Mouse (Mus musculus) midbrain, embryonic 14.5 days (tissue): ENCODE measurements around the gene Vamp5. TPM values are rescaled to one million over a fixed set of nuclear protein-coding genes. Genes with fewer than 3 reads are reported as not detected.
A peak's percentile ranks its signal among the peaks of the same experiment; 100 is the strongest.

Experiments
- ATAC-seq: fragments of 200-750 bp; cut with Nextera tagmentation; 2 replicates; pipeline ENCODE4 v1.8.0; 2017; ENCODE audit warnings: moderate number of reproducible peaks, moderate library complexity; ENCODE audit not compliant: low FRiP score, low TSS enrichment
- DNase-seq: peaks from one replicate; pipeline ENCODE4 v3.0.0-alpha.2; 2015
- H3K27ac ChIP-seq: fragments of 300-500 bp; sonication (generic); replicated peaks from 2 replicates; pipeline ENCODE4 v1.5.1; 2014; ENCODE audit warnings: mild to moderate bottlenecking, low read depth, low read length, moderate library complexity
- H3K27me3 ChIP-seq: fragments of 300-500 bp; sonication (generic); 2 replicates; pipeline ENCODE4 v1.6.1; 2014; ENCODE audit warnings: low read length, control low read depth, mixed read lengths; ENCODE audit not compliant: control insufficient read depth, insufficient read depth
- H3K36me3 ChIP-seq: fragments of 300-500 bp; sonication (generic); 2 replicates; pipeline ENCODE4 v1.6.1; 2014; ENCODE audit warnings: low read length, control low read depth; ENCODE audit not compliant: control insufficient read depth, insufficient read depth
- H3K4me1 ChIP-seq: fragments of 300-500 bp; sonication (generic); 2 replicates; pipeline ENCODE4 v1.6.1; 2014; ENCODE audit warnings: mild to moderate bottlenecking, antibody characterized with exemption, low read length, control low read depth; ENCODE audit not compliant: control insufficient read depth, insufficient read depth
- H3K4me2 ChIP-seq: fragments of 300-500 bp; sonication (generic); 2 replicates; pipeline ENCODE4 v1.6.1; 2014; ENCODE audit warnings: mild to moderate bottlenecking, low read length, moderate library complexity
- H3K4me3 ChIP-seq: fragments of 300-500 bp; sonication (generic); replicated peaks from 2 replicates; pipeline ENCODE4 v1.5.1; 2014; ENCODE audit warnings: low read depth, low read length
- H3K9ac ChIP-seq: fragments of 300-500 bp; sonication (generic); replicated peaks from 2 replicates; pipeline ENCODE4 v1.6.1; 2014; ENCODE audit warnings: mild to moderate bottlenecking, low read length, moderate library complexity
- H3K9me3 ChIP-seq: fragments of 300-500 bp; sonication (generic); 2 replicates; pipeline ENCODE4 v1.6.1; 2016; ENCODE audit warnings: low read length, control low read depth, mixed read lengths; ENCODE audit not compliant: control insufficient read depth
- WGBS: fragments of 180-500 bp; shearing (Covaris S2); extraction: QIAGEN DNeasy Blood & Tissue Kit; methylation state at CpG from one replicate; pipeline ENCODE4 v1.1.7; 2014; 5-methylcytosine and 5-hydroxymethylcytosine counted together
- polyA plus RNA-seq: library from polyadenylated mRNA; unstranded; fragments of >200 nt; fragmentation: Nextera tagmentation; extraction: Ambion mirVana; gene quantifications from 2 replicates; pipeline ENCODE4 v1.2.1, GENCODE M21; 2014

Vamp5 gene
- polyA plus RNA-seq, 1 experiment from 2014 or later, result 15.2 TPM

DNA sequence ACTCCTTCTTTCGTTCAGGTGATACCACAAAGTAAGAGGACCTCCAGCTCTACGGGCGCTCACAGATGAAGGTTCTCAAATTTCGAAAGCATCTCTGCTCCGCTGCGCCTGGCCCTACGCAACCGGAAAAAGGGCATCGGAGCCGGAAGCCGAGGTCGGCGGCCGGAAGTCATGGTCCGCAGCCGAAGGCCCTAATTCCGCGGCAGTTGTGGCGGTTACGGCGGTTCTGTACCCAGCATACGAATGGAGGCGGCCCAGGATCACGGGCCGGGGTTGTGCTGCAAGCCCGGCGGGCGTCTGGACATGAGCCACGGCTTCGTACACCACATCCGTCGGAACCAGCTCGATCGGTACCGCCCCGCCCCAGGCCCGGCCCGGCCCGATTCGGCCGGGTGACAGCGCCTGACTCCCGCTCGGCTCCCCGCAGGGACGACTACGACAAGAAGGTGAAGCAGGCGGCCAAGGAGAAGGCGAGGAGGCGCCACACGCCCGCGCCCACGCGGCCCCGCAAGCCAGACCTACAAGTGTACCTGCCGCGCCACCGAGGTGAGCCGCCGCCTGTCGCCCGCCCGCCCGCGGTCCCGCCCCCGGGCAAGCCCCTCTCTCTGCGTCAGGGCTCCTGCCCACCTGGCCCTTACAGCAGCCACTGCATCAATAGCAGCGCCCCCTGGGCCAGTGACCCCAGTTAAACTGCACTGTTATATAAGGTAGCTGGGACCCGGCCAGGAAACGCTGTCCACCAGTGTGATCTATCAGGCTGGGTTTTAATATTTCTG lies 32.9 kb downstream of the Vamp5 start, which contains the start of gene 0610030E20Rik:
0610030E20Rik (plus strand) TSS at position 152 of the 776 bp plus-strand sequence.
- Histone ChIP-seq H3K27ac (peak within 1 kb of the TSS; percentile 86), H3K4me3 (peak within 1 kb of the TSS; percentile 86), H3K4me2 (peak within 1 kb of the TSS; percentile 71), H3K9me3 (no peaks in the 10 kb centered on the region), H3K36me3 (peaks cover 30% of the 10 kb centered on the region), H3K27me3 (no peaks in the 10 kb centered on the region), H3K4me1 (peaks cover 35% of the 10 kb centered on the region), H3K9ac (peak within 1 kb of the TSS; percentile 87)
- under 1% methylated on average over 72 of the region's 72 CpGs for WGBS
- peak; percentile 57; the same call in 1 of the 2 replicates for ATAC-seq
- DNase-seq, result peak; percentile 88

DNA sequence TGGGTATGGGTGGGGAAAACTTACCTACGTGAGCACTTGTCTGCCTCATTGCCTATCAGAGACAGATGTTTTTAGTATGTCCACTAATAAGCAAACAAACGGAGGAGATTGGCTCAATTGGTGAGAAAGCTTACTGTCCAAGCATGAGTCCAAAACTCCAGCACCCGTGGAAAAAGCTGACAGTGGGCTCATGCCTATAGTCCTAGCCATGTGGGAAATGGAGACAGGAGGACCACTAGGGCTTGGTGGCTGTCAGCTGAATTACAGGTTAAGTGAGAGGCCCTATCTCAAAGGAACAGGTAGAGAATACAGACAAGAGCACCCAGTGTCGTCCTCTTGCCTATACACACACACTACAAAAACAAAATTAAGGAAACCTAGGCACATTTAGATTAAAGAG lies 34.0 kb downstream of the Vamp5 start:
- no peak overlapping the region for H3K9ac ChIP-seq
- 85% methylated on average over 4 of the region's 4 CpGs for WGBS
- DNase-seq, result no peak
- H3K27me3 ChIP-seq, result no peaks in the 10 kb centered on the region
- H3K4me3 ChIP-seq, result no peak overlapping the region
- no peak for ATAC-seq
- H3K36me3 ChIP-seq, result peaks cover 34% of the 10 kb centered on the region
- no peak overlapping the region for H3K27ac ChIP-seq
- no peaks in the 10 kb centered on the region for H3K9me3 ChIP-seq
- peaks cover 35% of the 10 kb centered on the region for H3K4me1 ChIP-seq
- peak overlapping the region; percentile 71; the same call in 1 of the 2 replicates for H3K4me2 ChIP-seq

DNA sequence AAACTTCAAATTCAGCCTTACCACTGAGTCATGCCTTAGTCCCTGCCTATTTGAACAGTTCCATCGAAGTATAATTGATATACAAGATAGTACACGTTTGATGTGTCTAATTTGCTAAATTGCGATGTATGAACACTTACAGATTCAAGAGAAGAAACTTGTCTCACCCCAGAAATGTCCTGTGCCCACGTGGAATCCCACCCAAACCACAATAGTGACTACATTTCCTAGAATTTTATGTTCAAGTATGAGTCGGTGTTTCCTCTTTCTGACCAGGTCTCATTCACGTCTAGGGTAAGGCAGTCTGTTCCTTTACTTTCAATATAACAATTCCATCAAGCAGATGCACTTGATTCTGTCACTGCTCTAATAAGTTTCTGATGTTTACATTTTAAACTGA lies 34.6 kb downstream of the Vamp5 start:
- Histone ChIP-seq H3K36me3 (peaks cover 28% of the 10 kb centered on the region), H3K27me3 (no peaks in the 10 kb centered on the region), H3K27ac (no peak overlapping the region), H3K9me3 (no peaks in the 10 kb centered on the region), H3K9ac (no peak overlapping the region; the same call in 1 of the 2 replicates), H3K4me3 (peak overlapping the region; percentile 95), H3K4me1 (peaks cover 35% of the 10 kb centered on the region), H3K4me2 (peak overlapping the region; percentile 83)
- WGBS, result 55% methylated on average over 6 of the region's 6 CpGs
- ATAC-seq, result no peak
- no peak for DNase-seq

DNA sequence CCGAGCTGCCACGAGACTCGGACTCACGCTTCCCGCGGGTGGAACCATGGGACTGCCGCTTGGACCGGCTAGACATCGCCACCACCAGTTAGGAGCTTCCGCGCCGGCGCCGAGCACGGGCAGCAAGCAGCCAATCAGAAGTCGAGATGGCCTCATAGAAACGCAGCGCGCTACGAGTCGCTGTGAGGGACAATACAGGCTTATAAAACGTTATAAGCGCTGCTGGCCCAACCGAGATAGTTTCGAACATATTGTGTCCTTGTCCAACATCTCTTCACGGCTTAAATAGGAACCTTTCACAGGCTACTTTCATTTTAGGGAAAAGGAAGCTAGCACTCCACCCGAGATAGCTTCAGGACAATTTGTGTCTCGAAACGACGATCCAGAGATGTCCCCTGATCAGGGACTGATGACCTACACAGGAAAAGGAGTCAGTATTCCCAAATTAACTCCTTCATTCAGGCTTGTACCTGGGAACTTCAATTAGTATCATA lies 35.1 kb downstream of the Vamp5 start, which contains the start of gene Usp39:
Usp39 (minus strand) TSS at position 111 of the 494 bp plus-strand sequence.
- Histone ChIP-seq H3K27me3 (no peaks in the 10 kb centered on the region), H3K9me3 (no peaks in the 10 kb centered on the region), H3K27ac (peak within 1 kb of the TSS; percentile 71), H3K36me3 (peaks cover 24% of the 10 kb centered on the region), H3K9ac (peak within 1 kb of the TSS; percentile 80), H3K4me1 (peaks cover 35% of the 10 kb centered on the region), H3K4me2 (peak within 1 kb of the TSS; percentile 83), H3K4me3 (peak within 1 kb of the TSS; percentile 95)
- DNase-seq (peak; percentile 98), ATAC-seq (peak; percentile 86)
- WGBS, result under 1% methylated on average over 30 of the region's 30 CpGs

DNA sequence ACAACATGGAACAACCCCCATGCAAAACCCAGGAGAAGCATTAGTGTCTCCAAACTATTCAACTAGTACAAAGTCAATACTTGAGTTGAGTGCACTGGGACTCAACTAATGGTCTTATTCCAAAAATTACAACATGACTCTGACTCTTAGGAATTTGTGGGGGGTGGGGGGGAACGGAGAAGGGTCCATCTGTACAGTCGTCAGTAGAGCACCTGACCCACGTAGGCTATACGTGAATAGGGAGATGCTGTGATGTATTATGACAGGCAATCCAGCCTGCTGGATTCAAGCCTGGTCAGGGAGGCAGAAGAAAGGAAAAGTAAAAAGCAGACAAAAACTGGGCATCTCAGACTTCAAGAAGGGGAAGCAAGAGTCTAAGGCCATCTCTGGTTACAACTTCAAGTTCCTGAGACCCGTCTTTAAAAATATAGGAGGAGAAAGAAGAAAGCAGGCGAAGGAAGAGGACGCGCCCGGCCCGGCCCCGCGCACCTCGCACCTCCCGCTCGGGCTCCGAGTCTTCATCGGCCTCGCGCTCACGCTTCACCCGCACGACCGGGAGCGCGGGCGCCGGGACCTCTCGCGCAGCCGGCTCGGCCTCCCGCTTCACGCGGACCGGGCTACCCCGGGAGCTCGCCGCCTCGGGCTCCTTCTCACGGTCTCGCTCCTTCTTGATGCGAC lies 35.7 kb downstream of the Vamp5 start:
- Histone ChIP-seq H3K27me3 (no peaks in the 10 kb centered on the region), H3K4me2 (peak overlapping the region; percentile 83), H3K9ac (peak overlapping the region; percentile 80), H3K36me3 (peaks cover 23% of the 10 kb centered on the region), H3K27ac (peak overlapping the region; percentile 71), H3K4me3 (peak overlapping the region; percentile 95), H3K9me3 (no peaks in the 10 kb centered on the region), H3K4me1 (peaks cover 35% of the 10 kb centered on the region)
- WGBS, result under 1% methylated on average over 42 of the region's 42 CpGs
- DNase-seq (no peak), ATAC-seq (peak; percentile 63)

DNA sequence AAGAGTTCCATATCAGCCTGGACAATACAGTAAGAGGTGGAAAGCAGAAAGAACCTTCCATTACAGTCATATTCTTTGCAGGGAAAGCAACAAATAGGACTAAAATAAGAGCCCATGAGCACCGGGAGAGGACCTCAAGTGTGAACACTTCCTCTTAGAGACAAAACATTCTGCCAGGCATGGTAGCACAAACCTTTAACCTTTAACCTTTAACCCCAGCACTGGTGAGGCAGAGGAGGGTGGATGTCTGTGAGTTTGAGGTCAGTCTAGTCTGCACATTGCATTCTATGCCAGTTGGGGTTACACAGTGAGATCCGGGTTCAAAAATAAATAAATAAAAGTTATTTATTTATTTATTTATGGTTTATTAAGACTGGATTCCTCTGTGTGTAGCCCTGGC lies 39.8 kb downstream of the Vamp5 start:
- no peak overlapping the region for H3K9ac ChIP-seq
- WGBS, result 61% methylated on average over 2 of the region's 2 CpGs

DNA sequence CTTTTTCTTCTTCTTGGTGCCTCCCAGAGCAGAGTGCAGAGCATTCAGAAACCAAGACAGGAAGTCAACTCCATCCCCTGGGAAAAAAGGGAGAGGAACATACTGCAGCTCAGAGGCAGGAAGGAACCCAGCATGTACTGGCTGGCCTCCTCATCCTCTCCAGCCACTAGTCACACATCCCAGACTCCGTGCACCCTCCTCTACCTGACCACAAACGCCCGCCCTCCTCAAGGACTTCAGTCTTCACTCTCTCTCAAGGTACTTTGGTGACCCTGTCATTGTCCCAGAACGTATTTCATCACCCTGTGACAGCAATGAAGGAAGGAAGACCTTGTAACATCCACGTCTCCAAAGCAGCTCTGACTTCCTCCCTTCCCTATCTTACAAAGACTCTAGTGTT lies 47.2 kb downstream of the Vamp5 start:
- Histone ChIP-seq H3K4me2 (no peak overlapping the region), H3K9me3 (no peaks in the 10 kb centered on the region), H3K27ac (no peak overlapping the region), H3K4me3 (no peak overlapping the region), H3K9ac (no peak overlapping the region), H3K27me3 (no peaks in the 10 kb centered on the region), H3K4me1 (no peaks in the 10 kb centered on the region), H3K36me3 (peaks cover 81% of the 10 kb centered on the region)
- DNase-seq, result no peak
- no peak for ATAC-seq
- WGBS, result 95% methylated on average over 5 of the region's 5 CpGs

More for the DNA sequence above, 39.8 kb downstream of the Vamp5 start:
- Histone ChIP-seq H3K4me3 (no peak overlapping the region), H3K4me2 (no peak overlapping the region), H3K27me3 (no peaks in the 10 kb centered on the region), H3K4me1 (peaks cover 14% of the 10 kb centered on the region), H3K36me3 (peaks cover 50% of the 10 kb centered on the region), H3K9me3 (no peaks in the 10 kb centered on the region), H3K27ac (no peak overlapping the region)
- DNase-seq (no peak), ATAC-seq (no peak)

DNA sequence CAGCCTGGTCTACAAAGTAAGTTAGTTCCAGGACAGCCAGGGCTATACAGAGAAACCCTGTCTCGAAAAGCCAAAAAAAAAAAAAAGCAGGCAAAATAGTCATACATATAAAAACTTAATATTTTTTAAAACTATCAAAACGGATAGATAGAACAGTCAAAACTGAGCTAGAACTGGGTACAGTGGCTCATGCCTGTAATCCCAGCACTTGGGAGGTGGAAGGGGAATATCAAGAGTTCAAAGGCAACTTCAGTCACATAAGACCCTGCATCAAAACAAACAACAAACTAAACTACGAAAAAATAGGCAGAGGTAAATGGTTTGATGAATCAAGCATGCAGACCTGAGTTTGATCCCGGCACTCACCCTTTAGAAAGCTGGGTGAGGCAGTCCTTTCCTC lies 50.1 kb downstream of the Vamp5 start:
- ATAC-seq, result no peak

More for the DNA sequence above, 50.1 kb downstream of the Vamp5 start:
- Histone ChIP-seq H3K4me2 (no peak overlapping the region), H3K4me1 (no peaks in the 10 kb centered on the region), H3K27ac (no peak overlapping the region), H3K36me3 (peaks cover 78% of the 10 kb centered on the region), H3K9me3 (no peaks in the 10 kb centered on the region), H3K27me3 (no peaks in the 10 kb centered on the region), H3K9ac (no peak overlapping the region), H3K4me3 (no peak overlapping the region)
- 96% methylated on average over 4 of the region's 4 CpGs for WGBS
- no peak for DNase-seq
